ENCODE assay signal across 18 mouse cellular contexts in the genomic region with DNA sequence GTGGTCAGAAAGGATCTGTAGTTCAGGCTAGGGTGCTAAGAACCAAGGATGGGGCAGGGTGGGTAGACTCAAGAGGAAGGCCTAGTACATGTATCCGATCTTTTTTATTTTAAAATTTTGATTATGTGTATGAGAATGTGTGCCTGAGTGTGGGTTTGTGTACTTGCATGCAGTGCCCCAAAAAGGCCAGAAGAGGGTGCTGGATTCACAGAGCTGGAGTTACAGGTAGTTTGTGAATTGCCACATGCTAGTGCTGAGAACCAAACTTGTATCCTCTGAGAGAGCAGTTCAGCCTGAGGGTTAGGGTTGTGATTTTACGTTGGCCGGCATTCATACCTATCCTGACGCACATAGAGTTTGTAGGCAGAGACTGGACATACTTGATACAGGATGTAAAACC. TPM values are rescaled to one million over a fixed set of nuclear protein-coding genes. Genes with fewer than 3 reads are reported as not detected.
DNase-seq lines count a peak whose midpoint lies in the region; ATAC-seq and TF ChIP-seq lines count a peak whose summit lies in the region.
"Had no signal": no experiment of that assay in that cellular context is flagged by ENCODE, and none has a peak within 500 bp of the region (broad histone marks: within the 10 kb centered on the region; RNA-seq: fewer than 3 reads in every experiment).

No protein-coding gene starts in this region.

- H3K9ac ChIP-seq in hindbrain, postnatal 0 days (replicated peaks; ENCODE audit: low read length), result no peak overlapping the region
- no peak overlapping the region for H3K9ac ChIP-seq in hindbrain, embryonic 13.5 days
- H3K9ac ChIP-seq in midbrain, embryonic 11.5 days (ENCODE audit: low read length), result no peak overlapping the region
- no peak overlapping the region for H3K9ac ChIP-seq in midbrain, embryonic 14.5 days (replicated peaks; ENCODE audit: low read length)
- no peak overlapping the region for H3K9ac ChIP-seq in ES-Bruce4 (ENCODE audit: low read depth, poor library complexity, severe bottlenecking)
- H3K9ac ChIP-seq: embryonic facial prominence, embryonic 13.5 days; forebrain, embryonic 15.5 days; limb, embryonic 15.5 days; neural tube, embryonic 13.5 days had no signal

- H3K9me3 ChIP-seq in hindbrain, postnatal 0 days (ENCODE audit: low read length), result no peaks in the 10 kb centered on the region
- no peaks in the 10 kb centered on the region for H3K9me3 ChIP-seq in hindbrain, embryonic 13.5 days
- no peaks in the 10 kb centered on the region for H3K9me3 ChIP-seq in midbrain, embryonic 11.5 days (ENCODE audit: control insufficient read depth, low read length)
- H3K9me3 ChIP-seq in midbrain, embryonic 14.5 days (ENCODE audit: control insufficient read depth, low read length), result no peaks in the 10 kb centered on the region
- no peaks in the 10 kb centered on the region for H3K9me3 ChIP-seq in ES-Bruce4 (replicated peaks; ENCODE audit: control insufficient read depth, insufficient read depth, low read length, poor library complexity, severe bottlenecking)
- H3K9me3 ChIP-seq: embryonic facial prominence, embryonic 13.5 days; forebrain, embryonic 15.5 days; hindbrain, embryonic 12.5 days; limb, embryonic 15.5 days; midbrain, embryonic 10.5 days; neural tube, embryonic 13.5 days had no signal

- no peaks in the 10 kb centered on the region for H3K36me3 ChIP-seq in hindbrain, postnatal 0 days (ENCODE audit: insufficient read depth, low read length)
- no peaks in the 10 kb centered on the region for H3K36me3 ChIP-seq in hindbrain, embryonic 13.5 days
- no peaks in the 10 kb centered on the region for H3K36me3 ChIP-seq in midbrain, embryonic 11.5 days (ENCODE audit: control insufficient read depth, insufficient read depth, low read length)
- H3K36me3 ChIP-seq in midbrain, embryonic 14.5 days (ENCODE audit: control insufficient read depth, insufficient read depth, low read length), result no peaks in the 10 kb centered on the region
- no peaks in the 10 kb centered on the region for H3K36me3 ChIP-seq in ES-Bruce4 (ENCODE audit: control insufficient read depth, insufficient read depth, low read length, poor library complexity, severe bottlenecking)
- H3K36me3 ChIP-seq: embryonic facial prominence, embryonic 13.5 days; forebrain, embryonic 15.5 days; hindbrain, embryonic 12.5 days; limb, embryonic 15.5 days; midbrain, embryonic 10.5 days; neural tube, embryonic 13.5 days had no signal

- H3K4me1 ChIP-seq in hindbrain, postnatal 0 days (ENCODE audit: insufficient read depth, low read length), result peaks cover 11% of the 10 kb centered on the region
- H3K4me1 ChIP-seq in hindbrain, embryonic 13.5 days (replicated peaks), result peaks cover 22% of the 10 kb centered on the region
- H3K4me1 ChIP-seq in midbrain, embryonic 11.5 days (ENCODE audit: control insufficient read depth, insufficient read depth, low read length), result peaks cover 16% of the 10 kb centered on the region
- peaks cover 6% of the 10 kb centered on the region; the same call in 1 of the 2 replicates for H3K4me1 ChIP-seq in midbrain, embryonic 14.5 days (ENCODE audit: control insufficient read depth, insufficient read depth, low read length)
- H3K4me1 ChIP-seq in ES-Bruce4 (ENCODE audit: control insufficient read depth, insufficient read depth, low read length), result no peaks in the 10 kb centered on the region

- no peak for TF ChIP-seq EP300 in ES-Bruce4 (IDR thresholded peaks at IDR 0.05; ENCODE audit: insufficient read depth, low read depth, low read length)

- TF ChIP-seq POLR2A in ES-Bruce4 (IDR thresholded peaks at IDR 0.05; ENCODE audit: insufficient read depth, low read length), result no peak

- TF ChIP-seq CTCF in hindbrain, postnatal 0 days (IDR thresholded peaks at IDR 0.05; ENCODE audit: low read depth), result peak; percentile 65
- TF ChIP-seq CTCF in ES-Bruce4 (IDR thresholded peaks at IDR 0.05; ENCODE audit: low read depth, low read length), result peak; percentile 63

- 0 out of 2 replicates have a peak, but pooled peaks cover 2% of the 10 kb centered on the region for H3K27me3 ChIP-seq in hindbrain, postnatal 0 days (ENCODE audit: insufficient read depth, low read length)
- peaks cover 51% of the 10 kb centered on the region for H3K27me3 ChIP-seq in hindbrain, embryonic 13.5 days
- peaks cover 5% of the 10 kb centered on the region for H3K27me3 ChIP-seq in midbrain, embryonic 11.5 days (ENCODE audit: control insufficient read depth, insufficient read depth, low read length)
- peaks cover 30% of the 10 kb centered on the region for H3K27me3 ChIP-seq in midbrain, embryonic 14.5 days (ENCODE audit: control insufficient read depth, insufficient read depth, low read length)
- no peaks in the 10 kb centered on the region for H3K27me3 ChIP-seq in ES-Bruce4 (ENCODE audit: control insufficient read depth, insufficient read depth, low read length, poor library complexity, severe bottlenecking)
- H3K27me3 ChIP-seq: limb, embryonic 15.5 days had no signal

- no peak overlapping the region for H3K4me3 ChIP-seq in hindbrain, postnatal 0 days (ENCODE audit: low read length)
- H3K4me3 ChIP-seq in hindbrain, embryonic 13.5 days, result no peak overlapping the region
- no peak overlapping the region for H3K4me3 ChIP-seq in midbrain, embryonic 11.5 days (ENCODE audit: low read depth, low read length)
- H3K4me3 ChIP-seq in midbrain, embryonic 14.5 days (replicated peaks; ENCODE audit: low read depth, low read length), result no peak overlapping the region
- H3K4me3 ChIP-seq in ES-Bruce4 (ENCODE audit: low read depth, low read length), result no peak overlapping the region
- H3K4me3 ChIP-seq: embryonic facial prominence, embryonic 13.5 days; forebrain, embryonic 15.5 days; hindbrain, embryonic 12.5 days; limb, embryonic 15.5 days; midbrain, embryonic 10.5 days; neural tube, embryonic 13.5 days had no signal

- H3K4me2 ChIP-seq in hindbrain, postnatal 0 days (ENCODE audit: low read depth, low read length), result no peak overlapping the region
- no peak overlapping the region for H3K4me2 ChIP-seq in hindbrain, embryonic 13.5 days
- H3K4me2 ChIP-seq in midbrain, embryonic 11.5 days, result no peak overlapping the region
- H3K4me2 ChIP-seq in midbrain, embryonic 14.5 days (ENCODE audit: low read length), result no peak overlapping the region
- H3K4me2 ChIP-seq: embryonic facial prominence, embryonic 13.5 days; forebrain, embryonic 15.5 days; heart, embryonic 11.5 days; hindbrain, embryonic 12.5 days; limb, embryonic 15.5 days; neural tube, embryonic 13.5 days had no signal

- 97% methylated on average over 4 of the region's 4 CpGs for WGBS in hindbrain, postnatal 0 days
- 95% methylated on average over 4 of the region's 4 CpGs for WGBS in hindbrain, embryonic 13.5 days
- WGBS in midbrain, embryonic 11.5 days, result 94% methylated on average over 4 of the region's 4 CpGs
- WGBS in midbrain, embryonic 14.5 days, result 97% methylated on average over 4 of the region's 4 CpGs

- no peak for ATAC-seq in hindbrain, postnatal 0 days
- no peak for ATAC-seq in hindbrain, embryonic 13.5 days (ENCODE audit: low FRiP score)
- ATAC-seq in midbrain, embryonic 11.5 days (ENCODE audit: low FRiP score), result no peak
- no peak for ATAC-seq in midbrain, embryonic 14.5 days (ENCODE audit: low FRiP score, low TSS enrichment)
- 0 out of 2 replicates have a peak, but pooled peaks have one; percentile 28 for ATAC-seq in megakaryocyte progenitor cell, adult 5-6 weeks (replicated peaks; ENCODE audit: poor library complexity)
- ATAC-seq: forebrain, embryonic 15.5 days had no signal

- no peak for DNase-seq in hindbrain, postnatal 0 days (ENCODE audit: low spot score)
- peak; percentile 82 for DNase-seq in midbrain, embryonic 11.5 days (ENCODE audit: low spot score, missing footprints)
- DNase-seq in midbrain, embryonic 14.5 days, result no peak
- no peak for DNase-seq in T-cell, adult 2 months (ENCODE audit: low spot score)
- DNase-seq in right cerebral cortex, postnatal 10 days (ENCODE audit: low spot score in 2 of 2), result no peak
- DNase-seq: adrenal gland, postnatal 14 days; cerebellum, adult 9-10 months; kidney, postnatal 10 days had no signal

- H3K27ac ChIP-seq in hindbrain, postnatal 0 days, result no peak overlapping the region
- H3K27ac ChIP-seq in hindbrain, embryonic 13.5 days, result no peak overlapping the region
- no peak overlapping the region for H3K27ac ChIP-seq in midbrain, embryonic 11.5 days (ENCODE audit: low read depth, low read length)
- H3K27ac ChIP-seq in midbrain, embryonic 14.5 days (replicated peaks; ENCODE audit: low read depth, low read length), result no peak overlapping the region
- H3K27ac ChIP-seq in ES-Bruce4 (ENCODE audit: insufficient read depth, low read length), result no peak overlapping the region
- H3K27ac ChIP-seq: embryonic facial prominence, embryonic 13.5 days; forebrain, embryonic 15.5 days; hindbrain, embryonic 12.5 days; limb, embryonic 15.5 days; neural tube, embryonic 13.5 days had no signal

RNA-seq across cellular contexts. Expression of a gene that starts 9.7 kb away (rescaled TPM):
- 25.5 and 34.2 TPM in 2 replicates for total RNA-seq in hindbrain, postnatal 0 days (2014; rRNA removed)
- polyA plus RNA-seq in hindbrain, postnatal 0 days (2015; fragmentation: Nextera tagmentation; extraction: Ambion mirVana), result 33.2 and 36.6 TPM in 2 replicates
- polyA plus RNA-seq in hindbrain, embryonic 13.5 days (2015; fragmentation: Nextera tagmentation; extraction: Ambion mirVana), result 18.3 and 19.6 TPM in 2 replicates
- 7.3 and 10.9 TPM in 2 replicates for polyA plus RNA-seq in midbrain, embryonic 11.5 days (2014; fragmentation: Nextera tagmentation; extraction: Ambion mirVana)
- 19.5 and 19.9 TPM in 2 replicates for polyA plus RNA-seq in midbrain, embryonic 14.5 days (2014; fragmentation: Nextera tagmentation; extraction: Ambion mirVana)
- polyA plus RNA-seq in ES-Bruce4 (2011; ENCODE audit: insufficient read depth, insufficient read length, low read depth, missing spikeins), result 17.3 and 18.9 TPM in 2 replicates
- 10.0 and 11.1 TPM in 2 replicates for total RNA-seq in megakaryocyte progenitor cell, adult 5-6 weeks (2015)
- 3.7 and 7.6 TPM in 2 replicates for total RNA-seq in megakaryocyte progenitor cell, adult 5-6 weeks (2017)

RNA-seq across cellular contexts. Expression of a gene that starts 40.8 kb away (rescaled TPM):
- 0.26 and 1.0 TPM in 2 replicates for total RNA-seq in hindbrain, postnatal 0 days (2014; rRNA removed)
- 0.72 and 0.80 TPM in 2 replicates for polyA plus RNA-seq in hindbrain, postnatal 0 days (2015; fragmentation: Nextera tagmentation; extraction: Ambion mirVana)
- 1.0 TPM in 2 replicates for polyA plus RNA-seq in hindbrain, embryonic 13.5 days (2015; fragmentation: Nextera tagmentation; extraction: Ambion mirVana)
- 1.1 and 1.7 TPM in 2 replicates for polyA plus RNA-seq in midbrain, embryonic 11.5 days (2014; fragmentation: Nextera tagmentation; extraction: Ambion mirVana)
- 0.46 TPM in 1 of 2 replicates, not detected in the other for polyA plus RNA-seq in midbrain, embryonic 14.5 days (2014; fragmentation: Nextera tagmentation; extraction: Ambion mirVana)
- polyA plus RNA-seq in ES-Bruce4 (2011; ENCODE audit: insufficient read depth, insufficient read length, low read depth, missing spikeins), result 41.1 and 43.9 TPM in 2 replicates
- not detected in 2 replicates for total RNA-seq in megakaryocyte progenitor cell, adult 5-6 weeks (2015)
- total RNA-seq in megakaryocyte progenitor cell, adult 5-6 weeks (2017), result not detected in 2 replicates

Comparison
In these comparisons a context has a peak if more than half of its experiments do, and no peak if none do; other contexts are left out.
1. RNA of a gene that starts 40.8 kb away (polyA plus RNA-seq): 41.1 to 43.9 TPM in ES-Bruce4; 1.1 to 1.7 TPM in midbrain, embryonic 11.5 days, 1.0 TPM in hindbrain, embryonic 13.5 days, 0.72 to 0.80 TPM in hindbrain, postnatal 0 days and 0.46 TPM in midbrain, embryonic 14.5 days; every median in the first group is over 10 times any median in the second.